Mouse (Mus musculus): ENCODE results near the gene Ifi208. TPM values are rescaled to one million over a fixed set of nuclear protein-coding genes. Genes with fewer than 3 reads are reported as not detected.
A peak's percentile ranks its signal among the peaks of the same experiment; 100 is the strongest.
"Not testable (repeated sequence)": the region's sequence is repeated elsewhere in the genome, so short reads cannot be mapped to it uniquely, and the experiment has no call there.

The Ifi208 gene
- total RNA-seq (2017), result 0.10 and 1.5 TPM in 2 replicates

DNA sequence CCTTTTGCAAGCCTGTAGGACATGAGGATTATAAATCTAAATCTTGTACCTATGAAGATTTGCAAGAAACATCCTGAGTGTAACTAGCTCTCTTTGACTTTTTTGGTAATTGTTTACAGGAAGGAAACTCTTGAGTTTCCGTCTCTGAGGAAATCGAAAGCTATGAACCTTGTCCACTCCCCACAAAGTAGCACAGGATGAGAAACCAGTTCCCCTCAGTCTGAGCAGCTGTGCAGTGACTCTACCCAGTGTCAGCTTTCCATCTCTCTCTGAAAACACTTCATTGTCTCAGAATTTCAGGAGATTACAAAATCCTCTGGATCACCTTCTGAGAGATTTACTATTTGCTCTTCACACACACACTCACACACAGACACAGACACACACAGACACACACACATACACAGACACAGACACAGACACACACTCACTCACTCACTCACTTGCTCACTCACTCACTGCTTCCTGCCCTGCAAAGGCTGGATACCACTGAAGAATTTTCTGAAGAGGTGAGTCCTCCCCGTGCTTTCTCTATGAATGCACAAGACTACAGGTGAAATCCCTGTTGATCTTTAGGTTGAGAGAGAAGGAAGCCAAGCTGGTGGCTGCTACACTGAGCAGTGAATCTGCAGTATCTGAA, at the start of gene Ifi208:
Gene Ifi208, plus strand, starts transcription at position 218 of the 640 bp plus-strand sequence.
- ATAC-seq (replicated peaks; ENCODE audit: low read depth, poor library complexity, severe bottlenecking), result peak; percentile 65; the same call in 1 of the 2 replicates

DNA sequence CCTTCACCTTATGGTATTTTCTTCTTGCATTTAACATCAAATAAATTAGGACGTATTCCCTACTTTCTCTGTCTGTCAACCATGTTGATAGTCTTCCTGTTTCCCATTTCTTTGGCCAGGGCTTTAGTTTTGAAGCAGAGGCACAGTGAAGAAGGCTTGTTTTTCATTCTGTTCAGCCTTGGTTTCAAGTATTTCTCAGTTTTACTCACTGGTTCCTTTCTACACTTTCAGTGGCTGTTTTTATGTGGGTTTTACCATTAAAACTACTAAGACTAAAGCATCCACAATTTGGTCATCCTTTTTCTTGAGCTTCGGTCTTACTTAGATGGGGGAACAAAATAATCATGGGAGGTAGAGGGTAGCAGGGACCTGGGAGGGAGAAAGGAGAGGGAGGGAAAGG, 49.4 kb upstream of the Ifi208 start:
- ATAC-seq (replicated peaks; ENCODE audit: low read depth, poor library complexity, severe bottlenecking), result no peak

DNA sequence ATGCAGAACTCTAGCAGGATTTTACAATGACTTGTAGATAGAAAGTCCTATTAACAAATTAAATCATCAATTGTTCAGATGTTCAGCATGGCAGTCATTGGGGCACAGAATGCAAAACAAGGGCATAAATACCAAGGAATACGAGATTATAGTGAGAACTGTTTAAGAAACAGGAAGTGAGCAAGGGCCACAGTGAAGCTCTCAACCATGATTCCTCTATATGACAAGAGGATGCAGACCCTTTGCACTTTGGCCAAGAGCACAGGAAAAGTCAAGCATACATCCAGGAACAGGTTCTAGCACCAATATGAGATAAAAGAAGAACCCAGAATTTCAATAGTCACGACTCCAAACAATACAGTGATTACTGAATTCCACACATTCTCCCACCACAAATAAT, 46.8 kb upstream of the Ifi208 start:
- ATAC-seq (replicated peaks; ENCODE audit: low read depth, poor library complexity, severe bottlenecking), result peak; percentile 56

DNA sequence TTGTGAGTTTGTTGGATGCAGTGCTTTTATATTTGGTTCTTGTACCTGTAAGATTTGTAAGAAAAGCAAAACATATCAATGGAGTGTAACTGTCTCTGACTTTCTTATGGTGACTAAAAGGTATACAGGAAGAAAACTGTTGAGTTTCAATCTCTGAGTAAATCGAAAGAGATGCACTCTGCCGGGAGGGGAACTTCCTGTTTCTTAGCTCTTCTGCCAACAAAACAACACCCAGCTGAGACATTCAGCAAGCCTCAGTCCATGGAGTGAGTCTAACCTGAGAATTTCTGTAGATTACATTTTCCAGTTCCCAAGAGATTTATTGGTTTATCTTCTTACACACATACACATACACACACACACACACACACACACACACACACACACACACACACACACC, 42.9 kb upstream of the Ifi208 start, which contains the start of gene Ifi209:
Gene Ifi209, plus strand, starts transcription at position 296 of the 400 bp plus-strand sequence.
- peak; percentile 76 for ATAC-seq (replicated peaks; ENCODE audit: low read depth, poor library complexity, severe bottlenecking)

DNA sequence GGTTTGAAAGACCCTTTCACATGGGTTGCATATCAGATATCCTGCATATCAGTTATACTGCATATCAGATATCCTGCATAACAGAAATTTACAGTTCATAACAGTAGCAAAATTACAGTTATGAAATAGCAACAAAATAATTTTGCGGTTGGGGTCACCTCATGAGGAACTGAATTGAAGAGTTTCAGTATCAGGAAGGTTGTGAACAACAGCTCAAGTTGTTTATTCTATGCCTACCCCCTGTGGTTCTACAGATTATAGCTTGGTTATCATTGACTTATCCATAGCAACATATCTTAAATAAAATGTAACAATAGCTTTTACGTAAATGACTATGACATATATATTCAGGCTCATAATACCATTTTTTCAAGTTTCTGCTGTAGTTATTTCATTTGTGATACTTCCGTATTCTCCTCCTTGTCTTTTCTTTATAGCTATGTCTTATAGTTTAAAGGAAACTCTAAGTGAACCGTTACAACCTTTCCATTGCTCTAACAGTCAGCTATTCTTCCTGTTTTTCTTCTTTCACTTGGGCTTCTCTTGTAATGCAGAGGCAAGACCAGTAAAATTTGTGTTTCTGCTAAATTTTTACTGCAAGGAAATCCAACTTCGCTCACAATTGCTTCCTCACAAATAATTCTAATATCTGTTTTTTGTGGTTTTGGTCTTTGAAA, 39.4 kb upstream of the Ifi208 start:
- ATAC-seq (replicated peaks; ENCODE audit: low read depth, poor library complexity, severe bottlenecking), result peak; percentile 65

DNA sequence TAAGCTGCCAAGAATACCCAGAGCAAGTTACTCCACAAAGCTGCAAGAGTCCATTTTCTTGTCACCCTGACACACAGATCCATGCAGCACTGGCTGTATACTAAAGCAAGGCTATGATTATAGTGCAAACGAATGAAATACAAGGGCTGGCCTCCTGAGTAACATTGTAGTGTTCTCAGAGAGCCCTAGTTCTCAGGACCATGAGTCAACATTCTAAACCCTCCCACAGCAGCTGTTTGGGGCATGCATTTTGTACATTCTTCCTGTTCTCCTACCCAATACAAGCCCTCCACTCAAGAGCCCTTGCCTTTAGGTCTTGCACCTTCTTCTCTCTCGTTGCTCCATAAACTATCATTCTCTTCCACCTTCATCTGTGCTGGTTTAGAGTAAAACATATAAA, 28.1 kb upstream of the Ifi208 start:
- ATAC-seq (replicated peaks; ENCODE audit: low read depth, poor library complexity, severe bottlenecking), result no peak

DNA sequence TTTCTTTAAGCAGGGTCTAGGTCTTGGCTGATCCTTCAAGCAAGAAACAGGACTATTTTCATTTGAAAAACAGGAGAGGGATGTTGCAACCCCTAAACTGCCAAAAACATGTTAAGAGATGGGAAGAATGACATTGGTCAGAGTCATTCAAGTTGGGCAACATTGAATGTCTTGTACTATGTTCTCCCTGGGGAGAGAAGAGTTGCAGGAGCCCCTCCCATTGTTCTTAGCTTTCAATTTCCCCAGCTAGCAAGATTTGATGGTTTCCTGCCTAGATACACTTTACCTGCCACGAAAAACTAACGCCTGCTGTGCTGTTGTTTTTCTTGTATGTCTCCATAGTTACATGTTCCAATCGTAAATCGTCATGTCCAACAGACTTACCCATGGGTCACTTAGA, 15.5 kb upstream of the Ifi208 start:
- ATAC-seq (replicated peaks; ENCODE audit: low read depth, poor library complexity, severe bottlenecking), result no peak

DNA sequence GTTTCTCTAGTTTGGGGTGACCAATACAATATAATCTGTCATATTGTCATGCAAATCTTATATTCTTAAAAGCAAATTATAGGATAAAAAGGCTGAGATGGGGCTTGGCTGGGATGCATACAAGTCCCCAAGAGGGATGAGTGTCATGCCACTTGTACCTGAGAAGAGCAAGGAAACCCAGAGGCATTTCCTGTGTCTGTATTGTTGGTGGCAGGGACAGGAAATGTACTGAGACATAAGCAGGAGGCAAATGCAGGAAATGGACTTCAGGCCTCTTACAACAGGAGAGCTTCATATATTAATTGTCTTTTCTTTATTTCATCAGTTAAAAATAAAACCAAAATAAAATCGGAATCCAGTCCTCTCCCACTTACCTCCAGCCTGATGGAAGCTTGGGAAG, 5.1 kb downstream of the Ifi208 start:
- not testable (repeated sequence) for ATAC-seq (replicated peaks; ENCODE audit: low read depth, poor library complexity, severe bottlenecking)

DNA sequence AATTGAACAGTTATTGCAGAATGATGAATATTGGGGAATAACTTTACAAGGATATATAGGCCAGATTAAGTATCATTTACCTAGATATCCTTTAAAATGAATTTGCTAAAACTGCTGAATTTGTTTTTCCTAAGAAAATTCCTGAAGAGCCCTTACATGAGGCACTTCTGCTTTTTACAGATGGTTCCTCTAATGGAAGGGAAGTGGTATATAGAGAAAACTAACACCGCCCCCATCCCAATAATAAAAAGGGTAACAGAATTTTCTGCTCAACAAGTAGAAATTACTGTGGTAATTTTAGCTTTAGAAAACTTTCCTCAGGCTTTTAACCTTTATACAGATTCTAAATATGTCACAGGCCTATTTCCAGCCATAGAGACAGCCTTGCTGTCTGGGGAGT, 20.8 kb downstream of the Ifi208 start:
- peak; percentile 65; the same call in 1 of the 2 replicates for ATAC-seq (replicated peaks; ENCODE audit: low read depth, poor library complexity, severe bottlenecking)

DNA sequence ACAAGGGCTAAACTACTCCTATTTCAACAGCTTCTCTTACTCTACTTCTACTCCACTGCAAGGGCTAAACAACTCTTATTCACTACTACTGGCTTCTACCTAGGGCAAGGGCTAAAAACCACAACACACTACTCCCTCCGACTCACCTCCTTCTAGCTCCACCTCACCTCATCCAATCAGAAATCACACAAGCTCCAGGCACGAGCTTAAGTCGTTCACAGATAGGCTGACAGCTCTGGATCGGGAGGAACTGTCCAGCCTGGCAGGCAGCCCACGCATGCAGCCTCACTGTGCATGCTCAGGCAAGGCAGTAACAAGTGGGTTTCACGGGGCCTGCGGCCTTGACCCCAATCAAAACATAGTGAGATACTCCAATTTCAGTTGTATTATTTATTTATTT, 59.7 kb downstream of the Ifi208 start:
- no peak for ATAC-seq (replicated peaks; ENCODE audit: low read depth, poor library complexity, severe bottlenecking)

DNA sequence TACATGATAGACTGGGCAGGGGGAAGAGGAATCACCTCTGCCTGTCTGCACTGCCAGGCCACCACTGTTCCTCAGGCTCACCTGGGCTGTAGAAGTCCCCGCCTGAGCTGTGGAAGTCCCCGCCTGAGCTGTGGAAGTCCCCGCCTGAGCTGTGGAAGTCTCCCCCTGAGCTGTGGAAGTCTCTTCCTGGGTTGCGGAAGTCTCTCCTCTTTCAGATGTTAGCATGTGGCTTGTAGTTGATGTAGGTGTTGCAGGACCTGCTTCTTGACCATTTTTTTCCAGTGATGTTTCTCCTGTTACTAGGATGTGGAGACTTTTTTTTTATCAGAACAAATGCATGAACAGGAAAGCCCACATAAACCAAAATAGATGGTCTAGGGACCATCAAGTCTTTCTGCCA, 61.5 kb downstream of the Ifi208 start:
- ATAC-seq (replicated peaks; ENCODE audit: low read depth, poor library complexity, severe bottlenecking), result not testable (repeated sequence)

DNA sequence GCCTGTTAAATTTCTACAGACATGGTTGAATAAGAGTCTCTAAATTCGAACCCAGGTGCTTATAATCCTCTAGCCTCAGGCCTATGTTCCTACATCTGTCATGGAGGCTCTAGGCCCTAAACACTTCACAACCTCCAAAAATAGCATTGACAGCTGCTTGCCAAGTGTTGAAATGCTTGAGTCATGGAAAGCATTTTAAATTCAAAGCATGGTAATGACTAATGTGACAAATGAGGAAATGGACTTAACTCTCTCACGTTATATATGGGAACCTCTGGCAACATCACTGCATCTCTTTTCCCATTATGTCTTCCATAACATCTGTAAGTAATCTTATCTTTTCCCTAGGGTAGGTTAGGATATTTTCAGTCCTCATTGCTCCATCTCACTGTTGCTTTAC, 63.5 kb downstream of the Ifi208 start:
- ATAC-seq (replicated peaks; ENCODE audit: low read depth, poor library complexity, severe bottlenecking), result 0 out of 2 replicates have a peak, but pooled peaks have one; percentile 19

DNA sequence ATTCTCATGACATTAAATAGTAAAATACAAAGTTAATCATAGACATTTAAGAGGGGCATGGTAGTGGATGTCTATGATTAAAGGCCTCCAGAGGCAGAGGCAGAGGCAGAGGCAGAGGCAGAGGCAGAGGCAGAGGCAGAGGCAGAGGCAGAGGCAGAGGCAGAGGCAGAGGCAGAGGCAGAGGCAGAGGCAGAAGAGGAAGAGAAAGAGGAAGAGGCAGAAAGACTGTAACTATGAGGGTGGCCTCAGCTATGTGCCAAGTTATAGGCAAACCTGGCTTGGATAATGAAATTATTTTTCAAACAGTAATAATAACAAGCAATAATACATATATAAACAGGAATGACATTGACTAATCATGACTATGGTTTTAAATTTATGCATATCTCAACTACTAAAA, 67.1 kb downstream of the Ifi208 start:
- no peak for ATAC-seq (replicated peaks; ENCODE audit: low read depth, poor library complexity, severe bottlenecking)

DNA sequence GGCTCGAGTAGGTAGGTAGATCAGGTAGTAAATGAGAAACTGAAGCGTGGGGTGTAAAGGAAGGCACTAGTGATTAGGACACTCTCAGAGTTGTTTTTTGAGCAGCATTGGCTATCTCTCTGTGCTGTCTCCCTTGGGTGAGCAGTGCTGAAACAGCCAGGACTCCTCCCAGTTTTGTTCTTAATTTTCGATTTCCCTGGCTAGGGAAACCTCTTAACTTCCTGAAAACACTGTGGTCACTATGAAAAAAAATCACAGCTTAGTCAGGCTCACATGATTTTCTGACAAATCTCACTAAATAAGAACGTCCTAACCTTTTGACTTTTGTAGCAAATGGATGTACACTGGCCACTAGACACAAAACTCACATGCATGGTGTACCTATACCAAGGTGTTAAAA, 68.2 kb downstream of the Ifi208 start, which contains the start of gene Ifi207:
Gene Ifi207, minus strand, starts transcription at position 92 of the 400 bp plus-strand sequence.
- ATAC-seq (replicated peaks; ENCODE audit: low read depth, poor library complexity, severe bottlenecking), result peak; percentile 83

DNA sequence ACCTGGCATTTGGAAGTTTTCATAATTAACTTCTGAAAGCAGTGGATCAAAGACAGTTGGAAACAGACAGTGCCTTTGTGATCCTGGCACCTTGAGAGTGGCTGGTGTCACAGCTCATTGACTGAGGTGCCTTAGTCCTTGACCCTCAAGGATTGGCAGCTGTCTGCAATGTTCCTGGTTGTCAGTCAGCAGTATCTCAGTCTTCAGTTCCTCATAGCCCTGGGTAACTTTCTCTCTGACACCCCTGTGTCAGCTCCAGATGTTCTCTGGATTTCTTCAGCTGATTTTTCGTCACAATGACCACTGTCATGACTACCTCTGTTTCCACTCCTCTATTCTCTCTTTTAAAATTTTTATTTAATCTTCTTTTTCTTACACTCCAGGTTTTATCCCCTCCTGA, 68.8 kb downstream of the Ifi208 start:
- peak; percentile 62 for ATAC-seq (replicated peaks; ENCODE audit: low read depth, poor library complexity, severe bottlenecking)

Other genes with a start within 250 kb of the Ifi208 start
- gene Ifi206, start 182.6 kb upstream of the Ifi208 start, total RNA-seq (2017), result 0.27 and 0.92 TPM in 2 replicates
- not detected in 2 replicates for gene Ifi214, start 137.7 kb upstream of the Ifi208 start, total RNA-seq (2017)
- 1.1 TPM in 1 of 2 replicates, not detected in the other for gene Ifi213, start 74.4 kb upstream of the Ifi208 start, total RNA-seq (2017)
- gene Ifi209, start 42.8 kb upstream of the Ifi208 start, total RNA-seq (2017), result 34.0 and 38.0 TPM in 2 replicates
- 0.50 and 1.3 TPM in 2 replicates for gene Ifi207, start 68.1 kb downstream of the Ifi208 start, total RNA-seq (2017)
- 2.2 and 3.2 TPM in 2 replicates for gene Ifi204, start 93.3 kb downstream of the Ifi208 start, total RNA-seq (2017)
- 2.5 and 4.8 TPM in 2 replicates for gene Ifi211, start 239.4 kb downstream of the Ifi208 start, total RNA-seq (2017)

All from common myeloid progenitor, adult 5-6 weeks (primary cell).